Mouse (Mus musculus) CH12.LX (cell line): ENCODE measurements around the gene Usmg5. TPM values are rescaled to one million over a fixed set of nuclear protein-coding genes. Genes with fewer than 3 reads are reported as not detected.

Experiments
- DNase-seq: peaks from one replicate; pipeline ENCODE4 v3.0.0-alpha.2; 2013; ENCODE audit errors: extremely low read depth
- H3K27ac ChIP-seq: 2 replicates; pipeline ENCODE4 v1.5.1; 2012; ENCODE audit warnings: low read depth, mild to moderate bottlenecking, control low read depth, moderate library complexity; ENCODE audit not compliant: insufficient read depth
- H3K27me3 ChIP-seq: replicated peaks from 2 replicates; pipeline ENCODE3; 2012; ENCODE audit warnings: inconsistent platforms
- H3K36me3 ChIP-seq, 2 experiments: replicated peaks in 1 of 2; 2 replicates each; pipeline versions ENCODE3 to v1.6.1; 2012; ENCODE audit warnings: inconsistent platforms in 1 of 2, low read length in 1 of 2, mild to moderate bottlenecking in 1 of 2, mixed read lengths in 1 of 2, moderate library complexity in 1 of 2; ENCODE audit not compliant: control insufficient read depth in 1 of 2, insufficient read depth in 1 of 2
- H3K4me1 ChIP-seq, 2 experiments: 2 replicates each; pipeline ENCODE4 v1.6.1; 2012; ENCODE audit warnings: inconsistent platforms in 1 of 2, moderate library complexity in 1 of 2; ENCODE audit not compliant: insufficient read depth in 2 of 2, control insufficient read depth in 1 of 2
- H3K4me2 ChIP-seq: 2 replicates; pipeline ENCODE4 v1.6.1; 2012; ENCODE audit warnings: low read depth, mild to moderate bottlenecking, control low read depth; ENCODE audit not compliant: poor library complexity, insufficient read depth, severe bottlenecking
- H3K4me3 ChIP-seq, 3 experiments: fragments of 150-350 bp in 1 of 3; sonication (generic) in 1 of 3; replicated peaks in 1 of 3; 2 replicates each; pipeline versions ENCODE3 to v1.5.1; 2011 to 2012; ENCODE audit warnings: low read depth in 2 of 3, low read length in 2 of 3, mild to moderate bottlenecking in 2 of 3, moderate library complexity in 2 of 3, control low read depth in 1 of 3, improper control_type of control experiment in 1 of 3, inconsistent platforms in 1 of 3, mixed read lengths in 1 of 3; ENCODE audit not compliant: poor library complexity in 1 of 3
- H3K79me2 ChIP-seq: replicated peaks from 2 replicates; pipeline ENCODE4 v1.6.1; 2012; ENCODE audit warnings: mild to moderate bottlenecking, moderate library complexity; ENCODE audit not compliant: control insufficient read depth, poor library complexity, insufficient read depth, severe bottlenecking; ENCODE audit errors: extremely low read depth
- H3K9ac ChIP-seq: 2 replicates; pipeline ENCODE4 v1.6.1; 2012; ENCODE audit warnings: low read depth, mild to moderate bottlenecking, control low read depth, moderate library complexity; ENCODE audit not compliant: insufficient read depth
- H3K9me3 ChIP-seq: replicated peaks from 2 replicates; pipeline ENCODE3; 2012; ENCODE audit warnings: low read length, inconsistent platforms, mixed read lengths
- BHLHE40 ChIP-seq: IDR thresholded peaks from 2 replicates; pipeline ENCODE4 v1.6.1; 2011; ENCODE audit warnings: mild to moderate bottlenecking, low read depth, low read length, improper control_type of control experiment
- CHD1 ChIP-seq: IDR thresholded peaks from 2 replicates; pipeline ENCODE4 v1.6.1; 2012; ENCODE audit warnings: low read depth, low read length, improper control_type of control experiment, inconsistent platforms
- CHD2 ChIP-seq: IDR thresholded peaks from 2 replicates; pipeline ENCODE4 v1.6.1; 2011; ENCODE audit warnings: low read length, improper control_type of control experiment
- CTCF ChIP-seq, 2 experiments: IDR thresholded peaks in 1 of 2; conservative IDR thresholded peaks in 1 of 2; 2 replicates each; pipeline ENCODE4 v1.5.1; 2011 to 2012; ENCODE audit warnings: low read depth in 2 of 2, low read length in 2 of 2, improper control_type of control experiment in 1 of 2, inconsistent platforms in 1 of 2, mild to moderate bottlenecking in 1 of 2, moderate library complexity in 1 of 2
- ELF1 ChIP-seq: IDR thresholded peaks from 2 replicates; pipeline ENCODE4 v1.6.1; 2014; ENCODE audit warnings: low read depth, mild to moderate bottlenecking, inconsistent platforms, low read length, improper control_type of control experiment
- EP300 ChIP-seq: IDR thresholded peaks from 2 replicates; pipeline ENCODE4 v1.6.1; 2011; ENCODE audit warnings: low read length, improper control_type of control experiment
- ETS1 ChIP-seq: conservative IDR thresholded peaks from 2 replicates; pipeline ENCODE4 v1.6.1; 2012; ENCODE audit warnings: low read depth, mild to moderate bottlenecking, inconsistent platforms, low read length, improper control_type of control experiment, moderate library complexity
- GABPA ChIP-seq: IDR thresholded peaks from 2 replicates; pipeline ENCODE4 v1.6.1; 2012; ENCODE audit warnings: low read depth, low read length, improper control_type of control experiment, inconsistent platforms; ENCODE audit not compliant: insufficient replicate concordance
- IRF4 ChIP-seq: IDR thresholded peaks from 2 replicates; pipeline ENCODE4 v1.6.1; 2014; ENCODE audit warnings: low read depth, mild to moderate bottlenecking, inconsistent platforms, low read length, improper control_type of control experiment
- JUN ChIP-seq: IDR thresholded peaks from 2 replicates; pipeline ENCODE4 v1.6.1; 2011; ENCODE audit warnings: low read depth, mild to moderate bottlenecking, low read length, improper control_type of control experiment, moderate library complexity; ENCODE audit not compliant: insufficient read depth
- JUND ChIP-seq: conservative IDR thresholded peaks from 2 replicates; pipeline ENCODE4 v1.6.1; 2011; ENCODE audit warnings: low read depth, low read length, improper control_type of control experiment
- KAT2A ChIP-seq: IDR thresholded peaks from 2 replicates; pipeline ENCODE4 v1.6.1; 2012; ENCODE audit warnings: low read length, improper control_type of control experiment, inconsistent platforms; ENCODE audit not compliant: insufficient replicate concordance
- MAX ChIP-seq: IDR thresholded peaks from 2 replicates; pipeline ENCODE4 v1.6.1; 2011; ENCODE audit warnings: low read length, improper control_type of control experiment
- MXI1 ChIP-seq: IDR thresholded peaks from 2 replicates; pipeline ENCODE4 v1.6.1; 2011; ENCODE audit warnings: mild to moderate bottlenecking, low read depth, low read length, improper control_type of control experiment
- MYC ChIP-seq: IDR thresholded peaks from 2 replicates; pipeline ENCODE4 v1.6.1; 2011; ENCODE audit warnings: low read depth, mild to moderate bottlenecking, improper control_type of control experiment, low read length
- NELFE ChIP-seq: IDR thresholded peaks from 2 replicates; pipeline ENCODE4 v1.6.1; 2011; ENCODE audit warnings: low read depth, low read length, improper control_type of control experiment
- NRF1 ChIP-seq: IDR thresholded peaks from 2 replicates; pipeline ENCODE4 v1.6.1; 2014; ENCODE audit warnings: low read depth, mild to moderate bottlenecking, inconsistent platforms, low read length, improper control_type of control experiment, moderate library complexity
- PAX5 ChIP-seq: IDR thresholded peaks from 2 replicates; pipeline ENCODE4 v1.6.1; 2012; ENCODE audit warnings: low read length, inconsistent platforms, mixed read lengths
- POLR2A ChIP-seq: IDR thresholded peaks from 2 replicates; pipeline ENCODE4 v1.6.1; 2011; ENCODE audit warnings: low read depth, mild to moderate bottlenecking, improper control_type of control experiment, low read length
- RAD21 ChIP-seq: IDR thresholded peaks from 2 replicates; pipeline ENCODE4 v1.6.1; 2011; ENCODE audit warnings: low read depth, mild to moderate bottlenecking, low read length, improper control_type of control experiment, moderate library complexity
- SIN3A ChIP-seq: IDR thresholded peaks from 2 replicates; pipeline ENCODE4 v1.6.1; 2012; ENCODE audit warnings: low read length, improper control_type of control experiment, inconsistent platforms
- TBP ChIP-seq: conservative IDR thresholded peaks from 2 replicates; pipeline ENCODE4 v1.6.1; 2011; ENCODE audit warnings: low read depth, low read length, improper control_type of control experiment
- TCF12 ChIP-seq: IDR thresholded peaks from 2 replicates; pipeline ENCODE4 v1.6.1; 2014; ENCODE audit warnings: low read depth, mild to moderate bottlenecking, inconsistent platforms, low read length, improper control_type of control experiment
- UBTF ChIP-seq: IDR thresholded peaks from 2 replicates; pipeline ENCODE4 v1.6.1; 2012; ENCODE audit warnings: low read depth, mild to moderate bottlenecking, inconsistent platforms, low read length, improper control_type of control experiment, moderate library complexity
- USF1 ChIP-seq: IDR thresholded peaks from 2 replicates; pipeline ENCODE4 v1.6.1; 2014; ENCODE audit warnings: low read depth, mild to moderate bottlenecking, inconsistent platforms, low read length, improper control_type of control experiment
- ZC3H11A ChIP-seq: IDR thresholded peaks from 2 replicates; pipeline ENCODE4 v1.6.1; 2012; ENCODE audit warnings: low read depth, mild to moderate bottlenecking, inconsistent platforms, low read length, improper control_type of control experiment
- ZKSCAN1 ChIP-seq: IDR thresholded peaks from 2 replicates; pipeline ENCODE4 v1.6.1; 2012; ENCODE audit warnings: low read depth, inconsistent platforms, low read length, improper control_type of control experiment, borderline replicate concordance
- ZNF384 ChIP-seq: IDR thresholded peaks from 2 replicates; pipeline ENCODE4 v1.6.1; 2012; ENCODE audit warnings: low read depth, low read length, improper control_type of control experiment, inconsistent platforms
- dilution Hi-C: fragments of 300-500 bp; cut with MboI; formaldehyde crosslinking; loops from 2 replicates; pipeline ENCODE4 v1.14.3; 2020; ENCODE audit warnings: low sequenced_read_pairs; ENCODE audit not compliant: extremely low pct_unique_long_range_greater_than_20kb, extremely low pct_ligation_motif_present
- in situ Hi-C: fragments of 300-500 bp; cut with MboI; formaldehyde crosslinking; loops from 3 replicates; pipeline ENCODE4 v1.14.3; 2019; ENCODE audit warnings: low sequenced_read_pairs, low pct_ligation_motif_present, low pct_unique_long_range_greater_than_20kb, mixed read lengths
- polyA plus RNA-seq: library from polyadenylated mRNA; unstranded; fragments of >175 nt; gene quantifications from 2 replicates; pipeline ENCODE4 v1.2.1, GENCODE M21; 2012; ENCODE audit warnings: low read depth; ENCODE audit not compliant: insufficient read length
- total RNA-seq, 2 experiments: library from RNA; depleted of rRNA; stranded (reverse); fragments of 300-350 nt in 1 of 2; fragments of >200 nt in 1 of 2; gene quantifications; 2 replicates each; pipeline ENCODE4 v1.2.3; 2012 to 2014

The Usmg5 gene
- total and polyA plus RNA-seq, 3 experiments, result 226 to 674 (median 646) TPM

DNA sequence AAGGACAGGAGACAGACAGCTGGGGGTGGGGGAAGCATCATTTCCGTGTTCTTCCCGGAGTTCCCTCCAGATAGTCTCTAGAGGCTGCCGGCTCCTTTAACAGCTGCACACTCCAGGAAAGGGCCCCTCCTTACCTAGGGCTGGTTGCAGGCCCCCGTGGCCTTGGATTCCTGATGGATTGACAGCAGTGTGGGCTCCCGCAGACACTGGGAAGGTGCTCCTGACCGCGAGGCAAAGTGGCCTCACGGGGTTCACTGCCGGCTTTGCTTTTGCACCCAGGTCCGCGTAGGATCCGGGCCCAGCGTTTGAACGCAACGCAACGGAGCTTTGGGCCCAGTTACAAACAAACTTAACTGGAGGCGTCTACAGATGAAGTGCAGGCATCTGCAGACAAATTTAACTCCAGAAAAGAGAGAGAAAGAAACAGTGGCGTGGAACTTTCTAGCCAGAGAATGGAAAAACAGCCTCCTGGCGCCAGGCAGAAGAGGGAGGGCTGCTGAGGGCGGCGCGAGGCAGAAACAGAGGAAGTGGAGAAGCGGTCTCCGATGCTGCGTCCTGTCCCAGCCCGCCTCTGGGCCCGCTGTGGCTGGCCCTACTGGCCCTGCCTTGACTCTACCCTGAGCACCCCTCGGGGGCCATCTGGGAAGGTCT is 47.4 kb upstream of the Usmg5 start, which contains the start of gene Calhm2:
Calhm2 (minus strand) TSS at position 524 of the 651 bp plus-strand sequence.
- no peak for TF ChIP-seq CHD2
- TF ChIP-seq NELFE, result 0 out of 2 replicates have a peak, but pooled peaks have one; percentile 36
- TF ChIP-seq POLR2A, result peak; percentile 58
- 0 out of 2 replicates have a peak, but pooled peaks have one; percentile 12 for TF ChIP-seq IRF4
- TF ChIP-seq ETS1, result no peak
- TF ChIP-seq MXI1, result peak; percentile 48
- no peak for TF ChIP-seq KAT2A
- TF ChIP-seq SIN3A, result peak; percentile 53; the same call in 1 of the 2 replicates
- peak; percentile 57 for TF ChIP-seq ELF1
- no peak for TF ChIP-seq CHD1
- no peak for TF ChIP-seq NRF1
- peak; percentile 74; the same call in 1 of the 2 replicates for TF ChIP-seq UBTF
- TF ChIP-seq ZKSCAN1, result no peak
- TF ChIP-seq, all 38 proteins: peak for 7
- H3K36me3 ChIP-seq, result peaks cover 12 to 25% of the 10 kb centered on the region in 2 experiments
- dilution Hi-C loops (no loop called here), in situ Hi-C loops (no loop called here)
- H3K27me3 ChIP-seq, result peaks cover 1% of the 10 kb centered on the region
- H3K79me2 ChIP-seq, result no peaks in the 10 kb centered on the region
- peak within 1 kb of the TSS; percentile 43 for H3K27ac ChIP-seq
- no peaks in the 10 kb centered on the region for H3K9me3 ChIP-seq
- peak; percentile 46 for DNase-seq
- H3K4me3 ChIP-seq, result peak within 1 kb of the TSS; percentile 65 to 77 (median 68)
- peak within 1 kb of the TSS; percentile 78 for H3K9ac ChIP-seq
- H3K4me2 ChIP-seq, result peak within 1 kb of the TSS; percentile 92
- H3K4me1 ChIP-seq, result peaks cover 33 to 73% of the 10 kb centered on the region in 2 experiments

- Histone ChIP-seq H3K4me3 (peak overlapping the region; percentile 65 to 77 (median 68)), H3K4me1 (peaks cover 35 to 73% of the 10 kb centered on the region in 2 experiments), H3K4me2 (peak overlapping the region; percentile 92), H3K79me2 (no peaks in the 10 kb centered on the region), H3K27me3 (peaks cover 1% of the 10 kb centered on the region), H3K9ac (peak overlapping the region; percentile 78), H3K9me3 (no peaks in the 10 kb centered on the region), H3K36me3 (peaks cover 12 to 33% of the 10 kb centered on the region in 2 experiments), H3K27ac (no peak overlapping the region; the same call in 1 of the 2 replicates)
- dilution Hi-C loops, result no loop called here
- TF ChIP-seq POLR2A (peak; percentile 58), MXI1 (peak; percentile 84), JUND (no peak), NELFE (peak; percentile 28; the same call in 1 of the 2 replicates), ELF1 (no peak), PAX5 (no peak), CHD1 (no peak), MAX (peak; percentile 72), ETS1 (no peak), USF1 (no peak), TCF12 (peak; percentile 11; the same call in 1 of the 2 replicates), MYC (peak; percentile 79; the same call in 1 of the 2 replicates), UBTF (no peak), TBP (no peak), ZC3H11A (no peak), GABPA (no peak), JUN (no peak), RAD21 (no peak), EP300 (0 out of 2 replicates have a peak, but pooled peaks have one; percentile 14), KAT2A (no peak), ZKSCAN1 (no peak), ZNF384 (no peak), CTCF (conservative IDR thresholded peaks at IDR 0.05 in 1 of 2, IDR thresholded peaks at IDR 0.05 in 1 of 2; ENCODE audit: low read depth in 2 of 2, low read length in 2 of 2) (no peak), BHLHE40 (no peak)
- DNase-seq, result peak; percentile 56
- in situ Hi-C loops, result no loop called here
Observed at GRCm38 (mm10) chr19:47137051-47137581, 46.7 kb upstream of the Usmg5 start.
